Mouse (Mus musculus): ENCODE data around the gene Ttll3.

DNA sequence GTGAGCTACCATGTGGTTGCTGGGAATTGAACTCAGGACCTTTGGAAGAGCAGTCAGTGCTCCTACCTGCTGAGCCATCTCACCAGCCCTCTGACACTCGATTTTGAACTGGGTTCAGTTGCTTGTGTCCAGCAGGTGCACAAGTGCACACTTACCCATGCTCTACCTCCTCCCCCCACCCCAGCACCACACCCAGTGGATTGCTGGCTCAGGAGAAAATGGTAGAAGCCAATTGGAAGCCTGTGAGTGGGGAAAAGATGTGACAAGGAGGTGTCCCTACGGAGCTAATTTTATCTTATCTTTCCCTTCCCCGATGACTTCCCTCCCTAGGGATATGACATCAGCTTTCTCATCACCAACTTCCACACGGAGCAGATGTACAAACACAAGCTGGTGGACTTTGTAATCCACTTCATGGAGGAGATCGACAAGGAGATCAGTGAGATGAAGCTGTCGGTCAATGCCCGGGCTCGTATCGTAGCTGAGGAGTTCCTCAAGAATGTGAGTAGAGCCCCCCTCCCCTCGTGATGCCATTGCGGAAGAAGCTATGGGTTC lies 3.8 kb upstream of the Ttll3 start:
- TF ChIP-seq POLR2A (IDR thresholded peaks at IDR 0.05; ENCODE audit: low read depth, low read length) (no peak), CTCF (IDR thresholded peaks at IDR 0.05; ENCODE audit: extremely low read depth, insufficient read depth, insufficient read length, insufficient replicate concordance) (no peak)
